Mouse (Mus musculus): ENCODE data around the gene Was.

GRCm38 (mm10) chrX:8033009-8033408, 57.3 kb downstream of the Was start:
- TF ChIP-seq GATA1 (IDR thresholded peaks at IDR 0.05; ENCODE audit: borderline replicate concordance, low read length) (no peak), FLI1 (IDR thresholded peaks at IDR 0.05; ENCODE audit: low read length) (no peak)
